Mouse (Mus musculus) B cell, adult 67 days (primary cell): ENCODE data around the gene Agt. TPM values are rescaled to one million over a fixed set of nuclear protein-coding genes. Genes with fewer than 3 reads are reported as not detected.

ENCODE experiments used
- total RNA-seq, 2 experiments: library from RNA; stranded (reverse); gene quantifications; 4 replicates each; pipeline ENCODE4 v1.2.4; 2023

Agt gene
- not detected for total RNA-seq

DNA sequence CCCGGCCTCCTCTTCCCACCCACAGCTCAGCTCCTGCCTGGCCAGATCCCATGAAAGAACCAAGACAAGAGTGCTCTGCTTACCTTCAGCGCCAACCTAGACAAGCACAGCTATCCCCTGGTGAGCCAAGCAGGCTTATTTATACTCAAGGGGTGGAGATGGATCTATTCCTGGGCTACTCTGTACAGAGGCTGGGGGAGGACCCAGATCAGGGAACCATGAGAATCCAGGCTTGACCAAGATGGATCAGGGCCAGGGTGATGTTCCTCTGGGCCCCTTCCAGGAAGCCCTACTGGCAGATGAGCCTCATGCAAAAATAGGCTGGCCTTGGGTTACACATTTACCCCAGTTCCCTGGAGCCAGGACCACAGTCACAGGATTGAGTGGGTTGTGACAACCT is at the start of gene Agt:
Gene Agt (minus strand): TSS at position 114 of the 400 bp plus-strand sequence.

GRCm38 (mm10) chr8:124575811-124576210 is 6.3 kb upstream of the Agt start, which contains the start of gene Capn9:
Capn9 (plus strand) TSS chr8:124576111.

DNA sequence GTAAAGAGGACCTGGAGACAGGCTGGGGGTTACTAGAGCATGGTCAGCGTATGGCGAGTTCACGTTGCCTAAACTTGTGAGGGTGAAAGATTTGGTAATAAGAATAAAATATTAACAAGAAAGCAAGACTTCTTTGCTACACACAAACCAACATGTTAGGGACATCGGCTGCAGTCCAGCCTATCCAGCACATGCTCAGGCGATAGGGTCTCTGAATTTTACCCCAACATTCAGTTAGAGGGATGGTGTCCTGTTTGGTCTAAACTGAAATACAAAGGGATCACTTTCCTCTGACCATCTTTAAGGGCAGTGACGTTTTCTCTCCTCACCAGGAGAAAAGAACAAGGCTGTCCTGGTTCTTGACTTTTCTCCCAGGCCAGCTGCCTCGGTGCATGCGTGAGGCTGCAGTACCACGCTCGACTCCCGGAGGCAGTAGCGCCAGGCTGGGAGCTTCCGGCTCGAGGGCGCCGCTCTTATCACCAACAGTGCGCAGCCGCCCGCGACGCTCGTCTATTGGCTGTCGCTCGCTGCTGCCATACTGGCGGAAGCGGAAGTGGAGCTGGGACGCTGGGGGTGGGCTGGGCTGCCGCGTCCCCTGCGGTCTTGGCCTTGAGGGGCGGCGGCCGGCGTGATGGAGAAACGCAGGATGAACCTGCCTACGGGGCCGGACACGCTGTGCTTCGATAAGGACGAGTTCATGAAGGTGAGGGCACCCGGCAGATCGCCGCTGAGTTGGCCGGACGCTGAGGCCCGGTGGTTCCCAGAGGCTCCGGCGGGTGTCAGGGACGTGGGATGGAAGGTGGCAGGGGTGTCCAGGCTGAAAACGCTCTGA is 49.0 kb downstream of the Agt start, which contains the start of gene Cog2:
Gene Cog2 (plus strand): TSS at position 519 of the 832 bp plus-strand sequence.

Other genes starting within 250 kb of the Agt start
- gene Pgbd5, start 130.0 kb downstream of the Agt start, total RNA-seq: not detected
- gene Cog2, start 48.9 kb downstream of the Agt start, total RNA-seq: 10 to 100 TPM; 48.4 to 50.5 TPM
- not detected for gene Capn9, start 6.4 kb upstream of the Agt start, total RNA-seq
- 1 to 10 TPM; 7.3 TPM for gene 2310022B05Rik, start 93.7 kb upstream of the Agt start, total RNA-seq
- gene Ttc13, start 152.3 kb upstream of the Agt start, total RNA-seq: 100 to 1,000 TPM in 1 of 2 experiments, 10 to 100 TPM in 1; 88.0 to 106 TPM
- 10 to 100 TPM; 20.5 to 21.2 TPM for gene Arv1, start 152.4 kb upstream of the Agt start, total RNA-seq
- gene Fam89a, start 182.1 kb upstream of the Agt start, total RNA-seq: under 1 TPM in 1 of 2 experiments, not detected in 1; 0.56 TPM
- gene Trim67, start 223.4 kb upstream of the Agt start, total RNA-seq: not detected